Mouse (Mus musculus): ENCODE measurements around the gene Rimbp2. TPM values are rescaled to one million over a fixed set of nuclear protein-coding genes. Genes with fewer than 3 reads are reported as not detected.

The Rimbp2 gene
- polyA plus RNA-seq, 1 experiment: not detected

DNA sequence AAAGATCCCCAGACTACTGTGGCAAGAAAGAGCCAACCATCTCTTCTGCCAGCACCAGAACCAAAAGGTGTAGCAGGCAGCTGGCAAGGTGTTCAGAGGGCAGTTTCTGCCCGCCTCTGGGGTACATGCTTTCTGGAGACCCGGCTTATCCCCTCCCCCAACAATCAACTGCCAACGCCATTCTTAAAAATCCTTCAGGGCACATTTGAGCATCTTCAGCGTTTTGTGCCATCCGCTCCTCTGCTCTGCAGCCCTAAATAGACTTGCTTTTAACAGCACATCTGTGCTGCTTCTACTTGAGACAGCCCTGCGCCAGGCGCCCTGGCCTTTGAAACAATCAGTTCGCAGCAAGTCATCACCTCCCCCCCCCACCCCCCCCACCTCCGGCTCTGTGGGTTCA lies 41.7 kb downstream of the Rimbp2 start:
- no peaks in the 10 kb centered on the region for H3K27me3 ChIP-seq (ENCODE audit: control insufficient read depth)
- H3K4me1 ChIP-seq (ENCODE audit: control insufficient read depth): no peaks in the 10 kb centered on the region
- H3K9me3 ChIP-seq (ENCODE audit: control insufficient read depth, low read length): peaks cover 3% of the 10 kb centered on the region
- TF ChIP-seq GATA1 (IDR thresholded peaks at IDR 0.05; ENCODE audit: low read length) (no peak), TAL1 (IDR thresholded peaks at IDR 0.05; ENCODE audit: low read length) (no peak)
- no peaks in the 10 kb centered on the region for H3K36me3 ChIP-seq (ENCODE audit: control insufficient read depth)
- H3K4me3 ChIP-seq (replicated peaks): no peak overlapping the region

GRCm38 (mm10) chr5:128904113-128904512 lies 49.2 kb downstream of the Rimbp2 start:
- Histone ChIP-seq H3K9me3 (ENCODE audit: control insufficient read depth, low read length) (peaks cover 10% of the 10 kb centered on the region), H3K27me3 (ENCODE audit: control insufficient read depth) (no peaks in the 10 kb centered on the region), H3K4me1 (ENCODE audit: control insufficient read depth) (no peaks in the 10 kb centered on the region), H3K4me3 (replicated peaks) (no peak overlapping the region), H3K36me3 (ENCODE audit: control insufficient read depth) (no peaks in the 10 kb centered on the region)
- TF ChIP-seq GATA1 (IDR thresholded peaks at IDR 0.05; ENCODE audit: low read length): no peak
- no peak for TF ChIP-seq TAL1 (IDR thresholded peaks at IDR 0.05; ENCODE audit: low read length)

- Histone ChIP-seq H3K36me3 (ENCODE audit: control insufficient read depth) (no peaks in the 10 kb centered on the region), H3K27me3 (ENCODE audit: control insufficient read depth) (no peaks in the 10 kb centered on the region), H3K4me3 (replicated peaks) (no peak overlapping the region), H3K9me3 (ENCODE audit: control insufficient read depth, low read length) (peaks cover 12% of the 10 kb centered on the region), H3K4me1 (ENCODE audit: control insufficient read depth) (no peaks in the 10 kb centered on the region)
- TF ChIP-seq GATA1 (IDR thresholded peaks at IDR 0.05; ENCODE audit: low read length) (no peak), TAL1 (IDR thresholded peaks at IDR 0.05; ENCODE audit: low read length) (no peak)
Measured at GRCm38 (mm10) chr5:128903120-128903519, 50.2 kb downstream of the Rimbp2 start.

DNA sequence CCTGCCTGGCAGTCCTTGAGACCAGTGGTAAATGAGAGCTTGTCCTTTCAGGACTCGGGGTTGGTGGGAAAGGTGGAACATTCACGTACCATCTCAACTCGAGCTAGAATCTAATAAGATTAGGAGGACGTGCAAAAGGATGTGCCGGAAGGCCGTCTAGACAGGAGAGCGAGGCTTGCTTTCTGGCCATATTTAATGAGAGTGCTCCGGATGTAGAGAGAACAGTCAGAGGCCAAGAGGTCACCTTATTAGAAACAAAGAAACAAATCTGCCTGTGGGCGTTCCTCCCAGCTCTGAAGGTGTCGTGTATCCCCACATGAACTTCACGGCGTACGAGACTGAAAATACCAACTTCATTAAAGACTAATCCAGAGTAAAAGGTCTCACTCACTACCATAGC lies 53.3 kb downstream of the Rimbp2 start:
- Histone ChIP-seq H3K9me3 (ENCODE audit: control insufficient read depth, low read length) (peaks cover 27% of the 10 kb centered on the region), H3K4me1 (ENCODE audit: control insufficient read depth) (no peaks in the 10 kb centered on the region), H3K27me3 (ENCODE audit: control insufficient read depth) (no peaks in the 10 kb centered on the region), H3K36me3 (ENCODE audit: control insufficient read depth) (no peaks in the 10 kb centered on the region), H3K4me3 (replicated peaks) (no peak overlapping the region)
- no peak for TF ChIP-seq GATA1 (IDR thresholded peaks at IDR 0.05; ENCODE audit: low read length)
- TF ChIP-seq TAL1 (IDR thresholded peaks at IDR 0.05; ENCODE audit: low read length): no peak

DNA sequence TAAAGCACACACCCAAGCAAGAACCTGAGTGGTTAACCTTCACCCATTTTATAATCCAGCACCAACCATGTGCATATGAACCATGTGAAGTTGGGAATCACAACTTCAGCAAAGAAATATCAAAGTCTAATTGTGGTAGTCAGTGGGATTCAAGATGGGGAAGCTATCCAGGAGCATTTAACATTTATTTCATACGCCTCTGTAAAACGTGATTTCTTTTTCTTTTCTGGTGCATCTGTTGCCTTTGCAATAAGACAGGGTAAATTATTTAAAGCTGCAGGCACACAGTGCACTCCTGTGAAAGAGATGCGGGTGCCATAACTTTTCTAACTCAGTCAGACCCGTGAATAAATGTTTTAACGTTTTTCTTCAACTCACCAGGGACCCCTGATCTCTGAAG lies 58.4 kb downstream of the Rimbp2 start:
- Histone ChIP-seq H3K36me3 (ENCODE audit: control insufficient read depth) (no peaks in the 10 kb centered on the region), H3K4me3 (replicated peaks) (no peak overlapping the region), H3K27me3 (ENCODE audit: control insufficient read depth) (no peaks in the 10 kb centered on the region), H3K9me3 (ENCODE audit: control insufficient read depth, low read length) (peaks cover 21% of the 10 kb centered on the region), H3K4me1 (ENCODE audit: control insufficient read depth) (no peaks in the 10 kb centered on the region)
- TF ChIP-seq GATA1 (IDR thresholded peaks at IDR 0.05; ENCODE audit: low read length): no peak
- TF ChIP-seq TAL1 (IDR thresholded peaks at IDR 0.05; ENCODE audit: low read length): no peak

DNA sequence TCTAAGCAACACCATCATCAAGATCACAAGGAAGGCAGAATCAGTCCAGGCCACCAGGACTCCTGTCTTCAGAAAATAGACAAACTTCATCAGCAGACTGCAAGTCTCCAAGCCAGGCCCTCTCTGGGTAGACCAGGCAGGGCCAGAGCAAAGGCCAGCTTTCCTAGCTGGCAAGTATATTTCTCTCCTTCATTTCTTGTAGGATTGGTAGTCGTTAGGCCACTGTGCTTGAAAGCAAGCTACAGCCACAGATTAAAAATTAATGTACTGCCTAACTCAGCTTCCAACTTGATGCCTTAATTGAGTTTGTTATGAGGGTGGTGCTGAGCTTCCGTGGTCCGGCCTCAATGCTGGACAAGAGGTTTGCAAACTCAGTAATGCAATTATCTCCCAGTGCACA lies 65.7 kb downstream of the Rimbp2 start:
- no peaks in the 10 kb centered on the region for H3K9me3 ChIP-seq (ENCODE audit: control insufficient read depth, low read length)
- H3K4me1 ChIP-seq (ENCODE audit: control insufficient read depth): no peaks in the 10 kb centered on the region
- TF ChIP-seq TAL1 (IDR thresholded peaks at IDR 0.05; ENCODE audit: low read length) (no peak), GATA1 (IDR thresholded peaks at IDR 0.05; ENCODE audit: low read length) (no peak)

DNA sequence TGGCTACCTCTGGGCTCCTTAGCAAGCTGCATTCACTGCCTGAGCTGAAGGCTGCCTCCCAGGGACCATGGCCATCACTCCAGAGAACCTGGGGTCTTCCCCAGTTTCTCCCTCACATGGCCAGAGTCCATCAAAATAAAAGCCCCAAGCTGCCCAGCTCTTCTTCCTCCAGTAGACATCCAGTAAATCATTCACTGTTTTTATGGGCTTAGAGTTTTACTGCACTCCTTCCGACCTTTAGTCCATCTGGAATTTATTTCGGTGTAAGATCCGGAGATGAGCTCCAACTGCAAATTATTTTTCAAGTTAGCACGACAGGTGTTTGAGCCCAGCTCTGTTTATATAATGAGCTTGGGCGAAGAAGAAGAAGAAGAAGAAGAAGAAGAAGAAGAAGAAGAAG lies 69.0 kb downstream of the Rimbp2 start:
- Histone ChIP-seq H3K36me3 (ENCODE audit: control insufficient read depth) (no peaks in the 10 kb centered on the region), H3K4me1 (ENCODE audit: control insufficient read depth) (no peaks in the 10 kb centered on the region), H3K27me3 (ENCODE audit: control insufficient read depth) (no peaks in the 10 kb centered on the region), H3K4me3 (replicated peaks) (no peak overlapping the region), H3K9me3 (ENCODE audit: control insufficient read depth, low read length) (no peaks in the 10 kb centered on the region)
- no peak for TF ChIP-seq TAL1 (IDR thresholded peaks at IDR 0.05; ENCODE audit: low read length)
- no peak for TF ChIP-seq GATA1 (IDR thresholded peaks at IDR 0.05; ENCODE audit: low read length)

More for the DNA sequence above, 65.7 kb downstream of the Rimbp2 start:
- no peaks in the 10 kb centered on the region for H3K36me3 ChIP-seq (ENCODE audit: control insufficient read depth)
- no peaks in the 10 kb centered on the region for H3K27me3 ChIP-seq (ENCODE audit: control insufficient read depth)
- no peak overlapping the region for H3K4me3 ChIP-seq (replicated peaks)

GRCm38 (mm10) chr5:128879092-128879491 lies 74.2 kb downstream of the Rimbp2 start:
- no peak for TF ChIP-seq TAL1 (IDR thresholded peaks at IDR 0.05; ENCODE audit: low read length)
- no peak for TF ChIP-seq GATA1 (IDR thresholded peaks at IDR 0.05; ENCODE audit: low read length)

GRCm38 (mm10) chr5:128877425-128878035 lies 75.8 kb downstream of the Rimbp2 start:
- Histone ChIP-seq H3K4me3 (replicated peaks) (no peak overlapping the region), H3K36me3 (ENCODE audit: control insufficient read depth) (no peaks in the 10 kb centered on the region), H3K27me3 (ENCODE audit: control insufficient read depth) (no peaks in the 10 kb centered on the region), H3K9me3 (ENCODE audit: control insufficient read depth, low read length) (no peaks in the 10 kb centered on the region), H3K4me1 (ENCODE audit: control insufficient read depth) (no peaks in the 10 kb centered on the region)
- TF ChIP-seq GATA1 (IDR thresholded peaks at IDR 0.05; ENCODE audit: low read length): no peak
- TF ChIP-seq TAL1 (IDR thresholded peaks at IDR 0.05; ENCODE audit: low read length): no peak

More at GRCm38 (mm10) chr5:128879092-128879491, 74.2 kb downstream of the Rimbp2 start:
- no peaks in the 10 kb centered on the region for H3K27me3 ChIP-seq (ENCODE audit: control insufficient read depth)
- no peaks in the 10 kb centered on the region for H3K9me3 ChIP-seq (ENCODE audit: control insufficient read depth, low read length)
- no peaks in the 10 kb centered on the region for H3K4me1 ChIP-seq (ENCODE audit: control insufficient read depth)
- no peak overlapping the region for H3K4me3 ChIP-seq (replicated peaks)
- no peaks in the 10 kb centered on the region for H3K36me3 ChIP-seq (ENCODE audit: control insufficient read depth)

- H3K36me3 ChIP-seq (ENCODE audit: control insufficient read depth): no peaks in the 10 kb centered on the region
- H3K9me3 ChIP-seq (ENCODE audit: control insufficient read depth, low read length): peaks cover 3% of the 10 kb centered on the region; the same call in 1 of the 2 replicates
- no peaks in the 10 kb centered on the region for H3K27me3 ChIP-seq (ENCODE audit: control insufficient read depth)
- TF ChIP-seq TAL1 (IDR thresholded peaks at IDR 0.05; ENCODE audit: low read length): no peak
- TF ChIP-seq GATA1 (IDR thresholded peaks at IDR 0.05; ENCODE audit: low read length): no peak
- no peaks in the 10 kb centered on the region for H3K4me1 ChIP-seq (ENCODE audit: control insufficient read depth)
- no peak overlapping the region for H3K4me3 ChIP-seq (replicated peaks)
Measured at GRCm38 (mm10) chr5:128871706-128872105, 81.6 kb downstream of the Rimbp2 start.
